Mouse (Mus musculus): Measurements from ENCODE around the gene Cd80. TPM values are rescaled to one million over a fixed set of nuclear protein-coding genes. Genes with fewer than 3 reads are reported as not detected.
A peak's percentile ranks its signal among the peaks of the same experiment; 100 is the strongest.

Gene Cd80
- total and polyA plus RNA-seq, 3 experiments = 39.5 to 57.8 (median 46.2) TPM

DNA sequence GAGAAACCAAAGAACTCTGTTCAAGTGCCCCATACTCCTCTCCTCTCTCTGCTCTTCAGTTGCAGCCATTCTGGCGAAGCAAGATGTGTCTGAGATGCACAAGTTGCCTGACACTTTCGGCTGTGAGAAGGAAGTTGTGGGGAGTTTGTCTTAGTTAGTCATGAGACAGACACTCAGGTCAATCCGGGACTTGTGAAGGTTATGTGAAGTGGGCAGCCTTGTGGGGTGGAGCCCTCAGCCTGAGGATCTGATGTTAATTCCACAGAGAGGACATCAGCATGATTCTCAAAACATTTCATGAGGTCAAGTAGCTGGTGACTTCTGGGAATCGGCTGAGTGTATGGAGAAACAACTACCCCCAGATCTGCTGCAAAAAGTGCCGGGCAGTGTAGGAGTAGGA lies 13.8 kb upstream of the Cd80 start:
- Histone ChIP-seq H3K27me3 (replicated peaks) (no peaks in the 10 kb centered on the region), H3K4me1 (ENCODE audit: control insufficient read depth in 1 of 2, insufficient read depth in 2 of 2) (peaks cover 17 to 49% of the 10 kb centered on the region in 2 experiments), H3K9ac (ENCODE audit: insufficient read depth, low read depth) (no peak overlapping the region), H3K4me3 (replicated peaks in 1 of 3; ENCODE audit: low read depth in 2 of 3, low read length in 2 of 3, poor library complexity in 1 of 3) (no peak overlapping the region), H3K9me3 (replicated peaks; ENCODE audit: low read length) (peaks cover 10% of the 10 kb centered on the region), H3K27ac (ENCODE audit: insufficient read depth, low read depth) (no peak overlapping the region), H3K36me3 (replicated peaks in 1 of 2; ENCODE audit: control insufficient read depth in 1 of 2, insufficient read depth in 1 of 2, low read length in 1 of 2) (peaks cover 22 to 38% of the 10 kb centered on the region in 2 experiments), H3K79me2 (replicated peaks; ENCODE audit: control insufficient read depth, extremely low read depth, insufficient read depth, poor library complexity, severe bottlenecking) (no peaks in the 10 kb centered on the region), H3K4me2 (ENCODE audit: insufficient read depth, low read depth, poor library complexity, severe bottlenecking) (no peak overlapping the region)
- no peak for DNase-seq (ENCODE audit: extremely low read depth)
- dilution Hi-C loops (cut with MboI; ENCODE audit: extremely low pct_ligation_motif_present, extremely low pct_unique_long_range_greater_than_20kb, low sequenced_read_pairs) (no loop called here), in situ Hi-C loops (cut with MboI; ENCODE audit: low pct_ligation_motif_present, low pct_unique_long_range_greater_than_20kb, low sequenced_read_pairs) (no loop called here)
- TF ChIP-seq MXI1 (IDR thresholded peaks at IDR 0.05; ENCODE audit: low read depth, low read length) = no peak
- 0 out of 2 replicates have a peak, but pooled peaks have one; percentile 36 for TF ChIP-seq CHD2 (IDR thresholded peaks at IDR 0.05; ENCODE audit: low read length)
- TF ChIP-seq RCOR1 (conservative IDR thresholded peaks at IDR 0.05; ENCODE audit: low read depth, low read length) = no peak
- TF ChIP-seq CTCF (conservative IDR thresholded peaks at IDR 0.05 in 1 of 2, IDR thresholded peaks at IDR 0.05 in 1 of 2; ENCODE audit: low read depth in 2 of 2, low read length in 2 of 2) = no peak
- TF ChIP-seq ZMIZ1 (IDR thresholded peaks at IDR 0.05; ENCODE audit: low read depth, low read length) = no peak
- TF ChIP-seq MYC (IDR thresholded peaks at IDR 0.05; ENCODE audit: low read depth, low read length) = no peak
- TF ChIP-seq MEF2A (IDR thresholded peaks at IDR 0.05; ENCODE audit: borderline replicate concordance, low read depth, low read length) = no peak

DNA sequence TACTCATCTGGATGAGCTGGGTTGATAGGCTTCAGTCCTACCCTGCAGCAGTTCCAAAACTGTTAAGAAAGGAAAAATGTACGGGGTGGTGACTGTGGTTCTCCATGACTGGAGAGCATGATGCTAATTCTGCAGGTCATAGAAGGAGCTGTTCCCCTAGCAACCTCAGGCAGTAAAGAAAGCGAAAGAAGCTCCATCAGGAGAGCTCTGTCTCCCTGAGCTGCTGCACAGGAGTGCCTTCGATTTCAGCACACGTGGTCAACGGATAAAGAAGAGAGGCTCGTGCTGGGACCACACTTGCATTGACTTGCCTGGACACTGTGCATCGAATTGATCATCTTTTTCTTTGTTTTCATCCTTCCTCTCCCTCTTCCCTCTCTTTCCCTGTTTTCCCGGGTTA lies 13.1 kb upstream of the Cd80 start:
- Histone ChIP-seq H3K4me3 (replicated peaks in 1 of 3; ENCODE audit: low read depth in 2 of 3, low read length in 2 of 3, poor library complexity in 1 of 3) (no peak overlapping the region), H3K9me3 (replicated peaks; ENCODE audit: low read length) (peaks cover 12% of the 10 kb centered on the region), H3K27ac (ENCODE audit: insufficient read depth, low read depth) (no peak overlapping the region), H3K9ac (ENCODE audit: insufficient read depth, low read depth) (no peak overlapping the region), H3K4me1 (ENCODE audit: control insufficient read depth in 1 of 2, insufficient read depth in 2 of 2) (peaks cover 17 to 49% of the 10 kb centered on the region in 2 experiments), H3K79me2 (replicated peaks; ENCODE audit: control insufficient read depth, extremely low read depth, insufficient read depth, poor library complexity, severe bottlenecking) (no peaks in the 10 kb centered on the region), H3K4me2 (ENCODE audit: insufficient read depth, low read depth, poor library complexity, severe bottlenecking) (no peak overlapping the region), H3K36me3 (replicated peaks in 1 of 2; ENCODE audit: control insufficient read depth in 1 of 2, insufficient read depth in 1 of 2, low read length in 1 of 2) (peaks cover 28 to 44% of the 10 kb centered on the region in 2 experiments), H3K27me3 (replicated peaks) (no peaks in the 10 kb centered on the region)
- dilution Hi-C loops (cut with MboI; ENCODE audit: extremely low pct_ligation_motif_present, extremely low pct_unique_long_range_greater_than_20kb, low sequenced_read_pairs) = no loop called here
- no peak for DNase-seq (ENCODE audit: extremely low read depth)
- in situ Hi-C loops (cut with MboI; ENCODE audit: low pct_ligation_motif_present, low pct_unique_long_range_greater_than_20kb, low sequenced_read_pairs) = no loop called here
- TF ChIP-seq MAFK (IDR thresholded peaks at IDR 0.05; ENCODE audit: insufficient replicate concordance, low read length) (no peak), GABPA (IDR thresholded peaks at IDR 0.05; ENCODE audit: insufficient replicate concordance, low read depth, low read length) (no peak), HCFC1 (IDR thresholded peaks at IDR 0.05; ENCODE audit: low read depth, low read length) (no peak), TBP (conservative IDR thresholded peaks at IDR 0.05; ENCODE audit: low read depth, low read length) (no peak), EP300 (IDR thresholded peaks at IDR 0.05; ENCODE audit: low read length) (no peak), PAX5 (IDR thresholded peaks at IDR 0.05; ENCODE audit: low read length) (no peak), CHD2 (IDR thresholded peaks at IDR 0.05; ENCODE audit: low read length) (no peak), BHLHE40 (IDR thresholded peaks at IDR 0.05; ENCODE audit: low read depth, low read length) (no peak), MAX (IDR thresholded peaks at IDR 0.05; ENCODE audit: low read length) (no peak), USF1 (IDR thresholded peaks at IDR 0.05; ENCODE audit: low read depth, low read length) (no peak), UBTF (IDR thresholded peaks at IDR 0.05; ENCODE audit: low read depth, low read length) (no peak), NRF1 (IDR thresholded peaks at IDR 0.05; ENCODE audit: low read depth, low read length) (no peak), ELF1 (IDR thresholded peaks at IDR 0.05; ENCODE audit: low read depth, low read length) (no peak)
